Mouse (Mus musculus) brain, embryonic 14.5 days (tissue): ENCODE results near the gene Adm2. TPM values are rescaled to one million over a fixed set of nuclear protein-coding genes. Genes with fewer than 3 reads are reported as not detected.
A peak's percentile ranks its signal among the peaks of the same experiment; 100 is the strongest.

ENCODE experiments used
- DNase-seq: peaks from one replicate; pipeline ENCODE4 v3.0.0-alpha.2; 2011; ENCODE audit warnings: low read depth
- CTCF ChIP-seq: fragments of 200-500 bp; IDR thresholded peaks from 2 replicates; pipeline ENCODE4 v1.5.1; 2012; ENCODE audit warnings: inconsistent platforms, mild to moderate bottlenecking, moderate library complexity, borderline replicate concordance; ENCODE audit not compliant: insufficient read depth, insufficient read length; ENCODE audit errors: extremely low read depth
- POLR2A ChIP-seq: fragments of 200-500 bp; IDR thresholded peaks from 2 replicates; pipeline ENCODE4 v1.6.1; 2012; ENCODE audit warnings: mild to moderate bottlenecking, inconsistent platforms, borderline replicate concordance; ENCODE audit not compliant: poor library complexity, insufficient read depth, insufficient read length, severe bottlenecking; ENCODE audit errors: extremely low read depth
- polyA plus RNA-seq: library from polyadenylated mRNA; depleted of rRNA; stranded (reverse); fragments of >200 nt; gene quantifications from 2 replicates; pipeline ENCODE4 v1.2.3, GENCODE M21; 2012; rRNA removed

The Adm2 gene
- polyA plus RNA-seq: 0.11 TPM in 1 of 2 replicates, not detected in the other

GRCm38 (mm10) chr15:89322670-89323522, at the start of gene Adm2:
Adm2 (plus strand) TSS chr15:89322720.
- no peak for DNase-seq
- TF ChIP-seq POLR2A: no peak
- TF ChIP-seq CTCF: no peak

DNA sequence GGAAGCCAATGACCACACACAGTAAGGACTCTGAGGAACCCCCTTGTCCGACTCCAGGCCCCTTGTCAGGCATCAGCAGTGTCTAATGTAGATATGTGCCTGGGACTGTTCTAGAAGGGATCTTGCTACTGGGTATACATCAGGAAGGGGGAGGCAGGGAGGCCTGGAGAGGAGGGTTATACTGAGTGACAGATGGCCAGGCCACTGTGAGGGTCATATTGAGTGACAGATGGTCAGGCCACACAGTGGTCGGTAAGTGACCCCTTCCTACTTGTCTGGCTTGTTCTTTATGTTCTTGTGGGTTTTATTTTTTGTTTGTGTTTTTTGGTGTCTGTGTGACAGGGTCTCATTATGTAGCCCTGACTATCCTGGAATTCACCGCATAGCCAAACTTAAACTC, 47.0 kb upstream of the Adm2 start:
- DNase-seq: no peak
- TF ChIP-seq POLR2A (no peak), CTCF (no peak)

- no peak for DNase-seq
- TF ChIP-seq POLR2A (no peak), CTCF (no peak)
Measured at GRCm38 (mm10) chr15:89277366-89277765, 45.2 kb upstream of the Adm2 start.

DNA sequence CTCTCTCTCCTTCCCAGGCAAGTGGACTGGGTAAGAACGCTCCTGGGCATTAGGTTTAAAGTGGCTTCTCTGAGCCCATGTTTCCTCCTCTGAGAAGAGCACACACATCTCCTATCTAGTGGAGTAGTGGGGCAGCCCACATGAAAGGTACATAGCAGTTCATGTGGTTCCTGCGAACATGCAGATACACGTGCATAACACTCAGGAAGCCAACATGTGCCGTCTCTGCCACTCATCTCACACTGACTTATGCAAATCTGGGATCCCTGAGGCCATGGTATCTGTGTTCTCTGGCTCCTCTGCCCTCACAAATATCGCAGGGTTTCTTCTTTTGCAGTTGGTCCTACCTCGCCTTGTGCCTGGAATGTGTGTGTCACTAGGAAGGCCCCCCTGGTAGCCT, 40.0 kb upstream of the Adm2 start:
- no peak for DNase-seq
- TF ChIP-seq CTCF (no peak), POLR2A (no peak)

- no peak for DNase-seq
- TF ChIP-seq POLR2A (no peak), CTCF (no peak)
Measured at GRCm38 (mm10) chr15:89284094-89284493, 38.4 kb upstream of the Adm2 start.

DNA sequence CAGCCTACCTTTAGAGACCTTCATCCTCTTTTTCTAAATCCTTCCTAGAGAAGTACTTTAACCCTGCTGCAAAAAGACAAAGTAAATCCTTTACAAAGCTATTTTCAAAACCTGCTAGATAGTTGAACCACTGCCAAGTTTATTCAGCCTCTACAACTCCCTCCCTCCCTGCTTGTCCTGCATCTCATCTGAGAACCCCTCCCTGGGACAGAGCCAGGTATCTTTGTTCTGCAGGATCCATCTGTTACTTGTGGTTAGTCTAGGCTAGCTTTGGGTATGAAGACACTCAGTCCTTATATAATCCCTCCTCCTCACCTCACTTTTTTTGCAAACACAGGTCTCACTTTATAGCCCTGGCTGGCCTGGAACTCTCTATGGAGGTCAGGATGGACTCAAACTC, 37.5 kb upstream of the Adm2 start:
- TF ChIP-seq CTCF: no peak
- TF ChIP-seq POLR2A: no peak
- peak; percentile 38 for DNase-seq

GRCm38 (mm10) chr15:89285478-89285877, 37.0 kb upstream of the Adm2 start:
- DNase-seq: no peak
- TF ChIP-seq POLR2A (no peak), CTCF (no peak)

DNA sequence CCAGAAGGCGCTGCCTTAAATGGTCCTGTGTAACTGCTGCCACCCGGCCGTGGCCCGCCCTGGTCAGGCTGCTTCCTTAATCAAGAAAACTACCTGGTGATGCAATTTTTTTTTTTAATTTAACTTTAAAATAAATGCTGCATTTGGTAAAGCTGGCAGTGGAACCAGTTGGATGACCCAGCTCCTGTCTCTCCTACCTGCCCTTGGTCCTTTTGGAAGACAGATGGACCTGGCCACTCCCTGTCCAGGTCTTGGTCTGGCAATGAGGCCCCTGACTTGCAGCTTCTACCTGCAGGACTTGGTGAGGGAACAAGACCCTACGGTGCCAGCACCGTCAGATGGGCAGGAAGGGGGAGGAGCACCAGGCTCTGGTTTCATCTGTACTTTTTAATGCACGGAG, 36.4 kb upstream of the Adm2 start:
- TF ChIP-seq POLR2A: no peak
- no peak for TF ChIP-seq CTCF
- DNase-seq: no peak

DNA sequence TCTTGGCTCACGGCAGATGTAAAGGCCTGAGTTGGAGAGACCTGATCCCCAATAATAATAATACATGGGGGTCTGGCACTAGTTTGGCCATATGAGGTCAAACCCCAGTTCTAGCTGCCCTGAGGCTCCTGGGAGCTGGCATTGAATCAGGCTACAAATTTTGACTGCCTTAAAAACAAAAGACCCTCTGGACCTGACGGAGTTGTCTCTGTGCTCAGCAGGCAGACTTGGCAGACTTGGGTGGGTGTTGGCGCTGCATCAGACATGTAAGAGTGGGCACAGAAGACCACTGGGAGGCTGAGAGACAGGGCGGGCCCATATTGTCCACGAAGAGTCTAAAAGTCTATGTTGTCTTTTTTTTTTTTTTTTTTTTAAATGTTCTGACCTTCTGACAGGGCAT, 35.9 kb upstream of the Adm2 start:
- TF ChIP-seq POLR2A (no peak), CTCF (no peak)
- DNase-seq: peak; percentile 37

DNA sequence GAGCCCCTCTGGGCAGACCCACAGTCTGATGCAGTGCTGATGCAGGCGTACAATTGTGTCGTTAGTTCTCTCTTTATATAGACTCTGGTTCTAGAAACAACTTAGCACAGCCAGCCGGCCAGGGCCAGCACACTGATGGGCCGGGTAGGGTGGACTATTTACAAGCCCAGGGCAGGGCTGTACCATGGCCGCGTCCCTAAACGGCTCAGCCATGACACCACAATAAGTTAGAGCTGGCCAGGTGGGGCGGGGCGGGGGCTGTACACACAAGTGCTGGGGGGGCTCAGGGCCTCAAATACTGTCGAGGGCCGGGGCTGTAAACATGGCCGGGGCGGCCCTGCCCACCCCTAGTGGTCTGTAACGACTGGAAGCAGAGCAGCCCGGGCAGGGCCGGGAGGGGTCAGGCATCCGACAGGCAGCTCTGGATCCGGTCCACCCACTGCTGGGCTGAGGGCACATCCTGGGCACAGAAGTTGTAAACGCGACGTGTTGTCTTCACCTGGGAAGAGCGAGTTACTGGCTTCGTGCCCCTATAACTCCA, 34.2 kb upstream of the Adm2 start:
- DNase-seq: no peak
- TF ChIP-seq POLR2A (no peak), CTCF (no peak)

- DNase-seq: no peak
- TF ChIP-seq POLR2A (no peak), CTCF (no peak)
Measured at GRCm38 (mm10) chr15:89289455-89289854, 33.1 kb upstream of the Adm2 start.

- TF ChIP-seq CTCF (no peak), POLR2A (no peak)
- DNase-seq: no peak
Measured at GRCm38 (mm10) chr15:89291521-89291920, 31.0 kb upstream of the Adm2 start.
